Mouse (Mus musculus) left cerebral cortex, adult 2 months (tissue): ENCODE results near the gene Olfr1253. TPM values are rescaled to one million over a fixed set of nuclear protein-coding genes. Genes with fewer than 3 reads are reported as not detected.

Experiments
- DNase-seq, 2 experiments: peaks; one replicate each; pipeline ENCODE4 v3.0.0; 2021 to 2022; ENCODE audit warnings: low spot score in 2 of 2, mixed read lengths in 1 of 2; ENCODE audit errors: extremely low spot score in 1 of 2
- H3K27ac ChIP-seq: fragments of 200-600 bp; 2 replicates; pipeline ENCODE4 v1.8.1; 2022
- H3K4me3 ChIP-seq: fragments of 200-600 bp; 2 replicates; pipeline ENCODE4 v1.8.1; 2022
- CTCF ChIP-seq: fragments of 200-600 bp; IDR thresholded peaks from 2 replicates; pipeline ENCODE4 v1.8.1; 2022; ENCODE audit warnings: antibody characterized with exemption, mild to moderate bottlenecking, moderate library complexity
- intact Hi-C: fragments of 180-260 bp; cut with DNase I; formaldehyde crosslinking; loops from one replicate; pipeline ENCODE4 v1.15.1; 2025
- long read RNA-seq, 2 experiments: library from polyadenylated mRNA; stranded (forward); transcript quantifications; one replicate each; pipeline ENCODE4 v2.0.0; 2021; ENCODE audit warnings: borderline mapping rate in 2 of 2
- total RNA-seq, 2 experiments: library from RNA; stranded (reverse); gene quantifications; 2 replicates each; pipeline ENCODE4 v1.2.3; 2021

Olfr1253 gene
- total RNA-seq: not detected
- long read RNA-seq, experiment 1: 0 reads
- long read RNA-seq, experiment 2: 0 reads

DNA sequence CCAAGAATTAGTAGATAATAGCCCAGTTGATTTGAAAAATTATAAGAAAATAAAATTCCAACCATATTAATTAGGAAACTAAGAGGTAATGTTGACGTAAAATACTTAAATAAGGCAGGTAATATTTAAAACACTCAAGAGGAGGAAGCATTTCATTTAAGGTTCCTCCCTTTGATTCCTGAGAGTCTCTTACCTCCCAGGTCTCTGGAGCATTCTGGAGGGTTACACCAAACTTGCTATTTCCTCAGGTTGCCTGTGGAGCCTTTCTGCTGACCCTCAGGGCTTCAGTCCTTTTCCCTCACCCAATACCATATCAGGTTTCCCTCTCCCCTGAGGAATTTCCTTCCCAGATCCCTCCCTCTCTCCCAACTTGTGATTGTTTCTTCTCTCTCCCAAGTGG, at the start of gene Olfr1253:
TSS of gene Olfr1253 (minus strand) at position 101 of the 400 bp plus-strand sequence.
- no peak for TF ChIP-seq CTCF
- DNase-seq: no peak
- H3K4me3 ChIP-seq: no peak within 1 kb of the TSS
- H3K27ac ChIP-seq: no peak within 1 kb of the TSS
- intact Hi-C loops: no loop called here

DNA sequence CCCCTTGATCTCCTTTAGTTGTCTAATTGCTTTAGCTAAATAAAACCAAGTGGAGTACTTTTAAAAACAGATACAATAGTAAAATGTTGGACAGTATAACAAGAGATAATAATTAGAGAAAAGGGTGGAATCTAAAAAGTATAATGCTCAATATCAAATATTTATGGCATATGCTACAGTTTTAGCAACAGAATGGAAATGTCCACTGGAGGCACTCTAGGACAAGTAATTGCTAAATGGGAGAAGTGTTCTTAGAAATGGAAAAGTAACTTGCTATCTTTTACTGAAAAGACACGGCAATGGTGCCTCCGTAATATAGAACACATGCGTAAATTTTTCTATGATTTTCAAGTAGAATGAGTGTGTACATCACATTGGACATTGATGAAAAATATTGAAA, 42.7 kb upstream of the Olfr1253 start:
- H3K4me3 ChIP-seq: no peak overlapping the region
- intact Hi-C loops: no loop called here
- no peak overlapping the region for H3K27ac ChIP-seq
- peak; percentile 41 for TF ChIP-seq CTCF
- DNase-seq: no peak

GRCm38 (mm10) chr2:89793519-89793918, 36.6 kb upstream of the Olfr1253 start, which contains the start of gene Olfr1254:
TSS of gene Olfr1254 (minus strand) at chr2:89793619.
- H3K27ac ChIP-seq: no peak within 1 kb of the TSS
- no peak for DNase-seq
- no peak for TF ChIP-seq CTCF
- no peak within 1 kb of the TSS for H3K4me3 ChIP-seq
- intact Hi-C loops: no loop called here

- no peak for TF ChIP-seq CTCF
- intact Hi-C loops: no loop called here
- Histone ChIP-seq H3K4me3 (no peak within 1 kb of the TSS), H3K27ac (no peak within 1 kb of the TSS)
- no peak for DNase-seq
Measured at GRCm38 (mm10) chr2:89724912-89725311, 32.0 kb downstream of the Olfr1253 start, which contains the start of gene Olfr1252. TSS of gene Olfr1252 (minus strand) at chr2:89725012.

Other genes starting within 250 kb of the Olfr1253 start
- gene Olfr1243, start 225.6 kb downstream of the Olfr1253 start, total RNA-seq: not detected
- gene Olfr1245, start 178.6 kb downstream of the Olfr1253 start, total RNA-seq: not detected
- gene Olfr1246, start 163.9 kb downstream of the Olfr1253 start, total RNA-seq: not detected
- under 1 TPM; 0.05 to 0.12 TPM for gene Olfr1247, start 143.0 kb downstream of the Olfr1253 start, total RNA-seq
- not detected for gene Olfr1248, start 138.8 kb downstream of the Olfr1253 start, total RNA-seq
- gene Olfr1249, start 122.1 kb downstream of the Olfr1253 start, total RNA-seq: not detected
- not detected for gene Olfr1250, start 95.6 kb downstream of the Olfr1253 start, total RNA-seq
- not detected for gene Olfr1251, start 85.2 kb downstream of the Olfr1253 start, total RNA-seq
- gene Olfr1252, start 32.1 kb downstream of the Olfr1253 start, total RNA-seq: not detected
- not detected for gene Olfr1254, start 36.5 kb upstream of the Olfr1253 start, total RNA-seq
- gene Olfr1255, start 55.0 kb upstream of the Olfr1253 start, total RNA-seq: not detected
- gene Olfr1256, start 84.5 kb upstream of the Olfr1253 start, total RNA-seq: not detected
- not detected for gene Olfr48, start 91.1 kb upstream of the Olfr1253 start, total RNA-seq
- not detected for gene Olfr1257, start 121.3 kb upstream of the Olfr1253 start, total RNA-seq
- gene Olfr1258, start 170.2 kb upstream of the Olfr1253 start, total RNA-seq: not detected
- gene Olfr1259, start 191.6 kb upstream of the Olfr1253 start, total RNA-seq: not detected
- not detected for gene Olfr1260, start 217.2 kb upstream of the Olfr1253 start, total RNA-seq
- gene Olfr1261, start 234.1 kb upstream of the Olfr1253 start, total RNA-seq: not detected
- not detected for gene Olfr1262, start 243.1 kb upstream of the Olfr1253 start, total RNA-seq